Mouse (Mus musculus): Measurements from ENCODE around the gene Ctps2. TPM values are rescaled to one million over a fixed set of nuclear protein-coding genes. Genes with fewer than 3 reads are reported as not detected.
A peak's percentile ranks its signal among the peaks of the same experiment; 100 is the strongest.

Gene Ctps2
- polyA plus RNA-seq, 1 experiment from 2014 or later: 84.0 TPM

GRCm38 (mm10) chrX:162992121-162992520, 91.1 kb downstream of the Ctps2 start:
- no peak for ATAC-seq (ENCODE audit: insufficient number of reproducible peaks, low FRiP score, low TSS enrichment, low read depth)

GRCm38 (mm10) chrX:163027864-163028263, 126.8 kb downstream of the Ctps2 start:
- Histone ChIP-seq H3K4me2 (no peak overlapping the region), H3K4me3 (no peak overlapping the region), H3K9me3 (no peaks in the 10 kb centered on the region), H3K4me1 (no peaks in the 10 kb centered on the region), H3K27me3 (no peaks in the 10 kb centered on the region), H3K9ac (no peak overlapping the region), H3K27ac (no peak overlapping the region), H3K36me3 (0 out of 2 replicates have a peak, but pooled peaks cover 3% of the 10 kb centered on the region)
- no peak for ATAC-seq (ENCODE audit: insufficient number of reproducible peaks, low FRiP score, low TSS enrichment, low read depth)

More at GRCm38 (mm10) chrX:162992121-162992520, 91.1 kb downstream of the Ctps2 start:
- Histone ChIP-seq H3K4me2 (no peak overlapping the region), H3K27ac (no peak overlapping the region), H3K27me3 (peaks cover 8% of the 10 kb centered on the region), H3K4me1 (no peaks in the 10 kb centered on the region), H3K4me3 (no peak overlapping the region), H3K36me3 (no peaks in the 10 kb centered on the region), H3K9me3 (no peaks in the 10 kb centered on the region), H3K9ac (no peak overlapping the region)
- 62% methylated on average over 3 of the region's 3 CpGs for WGBS

- peaks cover 9% of the 10 kb centered on the region; the same call in 1 of the 2 replicates for H3K27me3 ChIP-seq
- 49% methylated on average over 3 of the region's 3 CpGs for WGBS
- H3K9ac ChIP-seq: no peak overlapping the region
- no peaks in the 10 kb centered on the region for H3K4me1 ChIP-seq
- ATAC-seq (ENCODE audit: insufficient number of reproducible peaks, low FRiP score, low TSS enrichment, low read depth): no peak
- no peaks in the 10 kb centered on the region for H3K36me3 ChIP-seq
- H3K4me3 ChIP-seq: no peak overlapping the region
- H3K27ac ChIP-seq: no peak overlapping the region
- no peak overlapping the region for H3K4me2 ChIP-seq
- no peaks in the 10 kb centered on the region for H3K9me3 ChIP-seq
Measured at GRCm38 (mm10) chrX:163038767-163039166, 137.7 kb downstream of the Ctps2 start.

- no peaks in the 10 kb centered on the region for H3K9me3 ChIP-seq
- ATAC-seq (ENCODE audit: insufficient number of reproducible peaks, low FRiP score, low TSS enrichment, low read depth): no peak
- 76% methylated on average over 1 of the region's 1 CpGs for WGBS
- no peaks in the 10 kb centered on the region for H3K36me3 ChIP-seq
- H3K27me3 ChIP-seq: peaks cover 11% of the 10 kb centered on the region; the same call in 1 of the 2 replicates
- H3K4me3 ChIP-seq: no peak overlapping the region
- H3K4me1 ChIP-seq: no peaks in the 10 kb centered on the region
- H3K27ac ChIP-seq: no peak overlapping the region
- H3K4me2 ChIP-seq: no peak overlapping the region
- no peak overlapping the region for H3K9ac ChIP-seq
Measured at GRCm38 (mm10) chrX:163042771-163043170, 141.7 kb downstream of the Ctps2 start.

- no peak for ATAC-seq (ENCODE audit: insufficient number of reproducible peaks, low FRiP score, low TSS enrichment, low read depth)
- no peak overlapping the region for H3K4me2 ChIP-seq
- H3K27me3 ChIP-seq: no peaks in the 10 kb centered on the region
- no peak overlapping the region for H3K4me3 ChIP-seq
- 42% methylated on average over 1 of the region's 1 CpGs for WGBS
- no peaks in the 10 kb centered on the region for H3K9me3 ChIP-seq
- H3K36me3 ChIP-seq: no peaks in the 10 kb centered on the region
- no peaks in the 10 kb centered on the region for H3K4me1 ChIP-seq
- no peak overlapping the region for H3K27ac ChIP-seq
- H3K9ac ChIP-seq: no peak overlapping the region
Measured at GRCm38 (mm10) chrX:163063936-163064335, 162.9 kb downstream of the Ctps2 start.

MicroRNA genes within 50 kb of the gene (microRNA counts, 519-probe panel; counts per million panel counts)
- 1,665 counts per million, percentile 23 among the panel's probes with 10 or more counts for microRNA mmu-miR-3473

Small RNA genes lying within 50 kb of the gene (microRNA-seq; reads per million reads assigned to microRNA genes)
- gene Mir3473a: not detected

Other genes starting within 250 kb of the Ctps2 start
- 468 and 499 TPM in 2 replicates for gene Rbbp7, start 140.8 kb upstream of the Ctps2 start, polyA plus RNA-seq (2015; fragmentation: Nextera tagmentation; extraction: Ambion mirVana)
- gene Txlng, start 71.8 kb upstream of the Ctps2 start, polyA plus RNA-seq (2015; fragmentation: Nextera tagmentation; extraction: Ambion mirVana): 11.9 and 12.7 TPM in 2 replicates
- 38.5 and 43.9 TPM in 2 replicates for gene Syap1, start 12.8 kb upstream of the Ctps2 start, polyA plus RNA-seq (2015; fragmentation: Nextera tagmentation; extraction: Ambion mirVana)
- 0.47 TPM in 1 of 2 replicates, not detected in the other for gene S100g, start 63.4 kb downstream of the Ctps2 start, polyA plus RNA-seq (2015; fragmentation: Nextera tagmentation; extraction: Ambion mirVana)

Measured in limb, embryonic 15.5 days (tissue).